ENCODE assay signal across 13 mouse cellular contexts in the genomic region with DNA sequence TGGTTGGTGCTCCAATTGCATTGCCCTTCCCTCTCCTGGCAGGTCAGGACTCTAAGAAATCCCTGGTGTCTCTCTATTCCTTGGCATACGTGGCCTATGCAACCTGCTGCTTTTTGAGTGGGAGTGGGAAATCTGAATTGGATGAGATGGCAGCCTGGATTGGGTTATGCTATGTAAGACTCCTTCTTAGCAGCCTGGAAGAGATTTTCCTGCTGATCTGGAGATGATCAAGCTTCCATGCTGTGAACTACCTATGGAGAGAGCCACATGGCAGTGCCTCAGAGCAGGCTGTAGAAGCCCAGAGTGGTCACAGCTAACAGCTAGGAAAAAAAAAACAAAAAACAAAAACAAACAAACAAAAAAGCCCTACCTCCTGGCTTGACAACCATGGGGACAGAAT.
"Had no signal": no experiment of that assay in that cellular context is flagged by ENCODE, and none has a peak within 500 bp of the region (broad histone marks: within the 10 kb centered on the region; RNA-seq: fewer than 3 reads in every experiment).

No protein-coding gene starts in this region.

- H3K4me3 ChIP-seq: layer of hippocampus, adult 2 months; limb, embryonic 12.5 days; liver, embryonic 13.5 days; lung, embryonic 15.5 days; midbrain, embryonic 12.5 days; myocyte; neural tube, embryonic 15.5 days had no signal

- H3K27ac ChIP-seq: layer of hippocampus, adult 2 months; limb, embryonic 12.5 days; liver, embryonic 13.5 days; lung, embryonic 15.5 days; macrophage; midbrain, embryonic 12.5 days; neural tube, embryonic 15.5 days; stomach, postnatal 0 days had no signal

- H3K9me3 ChIP-seq: liver, embryonic 13.5 days; lung, embryonic 15.5 days; neural tube, embryonic 15.5 days had no signal

- H3K27me3 ChIP-seq: limb, embryonic 12.5 days; liver, embryonic 13.5 days; lung, embryonic 15.5 days; midbrain, embryonic 12.5 days; neural tube, embryonic 15.5 days had no signal

- H3K9ac ChIP-seq: limb, embryonic 12.5 days; liver, embryonic 13.5 days; liver, postnatal 0 days; lung, embryonic 15.5 days; midbrain, embryonic 12.5 days; neural tube, embryonic 15.5 days had no signal

- H3K4me2 ChIP-seq: limb, embryonic 12.5 days; liver, embryonic 13.5 days; lung, embryonic 15.5 days; midbrain, embryonic 12.5 days; neural tube, embryonic 15.5 days had no signal

- H3K36me3 ChIP-seq: limb, embryonic 12.5 days; liver, embryonic 13.5 days; lung, embryonic 15.5 days; midbrain, embryonic 12.5 days; neural tube, embryonic 15.5 days had no signal

- H3K4me1 ChIP-seq: limb, embryonic 12.5 days; liver, embryonic 13.5 days; lung, embryonic 15.5 days; midbrain, embryonic 12.5 days; neural tube, embryonic 15.5 days had no signal

- ATAC-seq: liver, postnatal 0 days had no signal

- DNase-seq: kidney, postnatal 25 days; liver; liver, embryonic 13.5 days; liver, postnatal 0 days; lung, postnatal 14 days had no signal
